Mouse (Mus musculus) kidney, adult 18-20 months (tissue): ENCODE measurements around the gene Gm5901.
"Not testable (repeated sequence)": the region's sequence is repeated elsewhere in the genome, so short reads cannot be mapped to it uniquely, and the experiment has no call there.

ENCODE experiments used
- DNase-seq: peaks from one replicate; pipeline ENCODE4 v3.0.0; 2021

Gm5901 gene

DNA sequence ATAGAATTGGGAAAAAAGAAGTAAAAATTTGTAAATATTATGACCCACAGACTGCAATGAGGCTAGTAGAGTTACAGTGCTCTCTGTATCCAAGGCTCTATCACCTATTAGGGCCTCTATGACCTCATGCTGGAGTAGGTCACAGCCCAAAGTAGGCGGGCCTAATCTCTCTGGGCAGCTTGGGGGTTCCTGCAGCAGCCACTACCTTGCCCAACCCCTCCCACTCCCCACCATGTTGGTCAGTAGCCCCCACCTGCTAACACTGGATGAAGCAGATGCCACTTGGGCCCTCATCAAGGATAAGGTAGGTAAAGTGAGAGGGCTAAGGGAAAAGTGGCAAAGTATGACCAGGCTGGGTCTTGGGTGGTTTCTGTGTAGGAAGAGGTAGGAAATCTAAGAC, at the start of gene Gm5901:
Gm5901 (plus strand) TSS at position 173 of the 400 bp plus-strand sequence.
- no peak for DNase-seq

DNA sequence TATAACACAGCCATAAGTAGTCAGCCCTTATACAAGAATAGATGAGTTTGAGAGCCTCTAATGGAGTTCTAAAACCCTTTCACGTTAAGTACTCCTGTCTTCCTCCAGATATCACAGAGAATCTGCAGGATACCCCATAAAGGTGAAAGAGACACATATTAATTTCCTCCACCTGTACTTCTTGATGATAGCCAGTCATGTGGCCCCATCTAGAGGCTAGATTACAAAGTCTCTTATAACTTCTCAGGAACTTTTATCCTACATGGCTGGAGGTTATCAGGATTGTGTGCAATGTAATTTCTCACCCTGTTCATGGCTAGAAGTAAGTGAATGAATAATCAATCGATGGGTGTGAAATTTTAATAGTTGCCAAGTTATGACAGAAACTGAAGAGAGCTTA, 49.5 kb upstream of the Gm5901 start:
- DNase-seq: no peak

DNA sequence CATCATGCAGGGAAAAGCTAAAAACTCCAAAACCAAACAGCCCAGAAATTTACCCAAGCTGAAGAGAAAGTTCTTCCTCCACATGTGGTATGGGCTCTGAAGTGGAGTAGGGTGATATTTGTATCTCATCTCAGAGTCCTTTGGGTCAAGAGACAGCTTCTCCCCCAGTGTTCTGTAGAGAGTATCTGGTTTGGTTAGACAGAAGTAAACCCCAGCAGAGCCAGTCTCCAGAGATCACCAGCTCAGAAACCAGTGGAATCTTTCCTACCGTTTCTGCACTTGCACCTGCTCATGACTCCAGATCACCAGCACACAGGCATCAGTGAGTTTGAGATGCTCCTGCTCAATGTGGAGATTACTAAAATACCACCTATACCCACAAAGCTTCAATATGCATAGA, 40.8 kb upstream of the Gm5901 start, which contains the start of gene Olfr690:
Olfr690 (minus strand) TSS at position 101 of the 400 bp plus-strand sequence.
- DNase-seq: no peak

DNA sequence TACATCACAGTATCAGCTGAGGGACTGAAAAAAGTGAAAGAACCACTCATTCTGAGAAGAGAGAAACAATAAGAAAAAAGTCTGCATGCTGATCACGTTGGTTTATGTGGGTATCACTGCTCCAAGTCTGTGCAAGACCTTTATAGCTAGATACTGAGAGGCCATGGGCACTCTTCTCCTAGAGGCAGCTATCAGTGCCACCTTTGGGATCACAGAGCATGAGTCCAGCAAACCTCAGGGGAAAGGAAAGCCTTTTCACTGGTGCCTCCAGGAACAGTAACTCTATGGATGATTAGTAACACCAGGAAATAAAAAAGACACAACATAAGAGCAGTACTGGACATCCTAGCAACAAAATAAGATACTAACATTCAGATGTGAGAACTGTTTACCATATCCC, 32.7 kb upstream of the Gm5901 start, which contains the start of gene Olfr691:
Olfr691 (minus strand) TSS at position 101 of the 400 bp plus-strand sequence.
- DNase-seq: no peak

DNA sequence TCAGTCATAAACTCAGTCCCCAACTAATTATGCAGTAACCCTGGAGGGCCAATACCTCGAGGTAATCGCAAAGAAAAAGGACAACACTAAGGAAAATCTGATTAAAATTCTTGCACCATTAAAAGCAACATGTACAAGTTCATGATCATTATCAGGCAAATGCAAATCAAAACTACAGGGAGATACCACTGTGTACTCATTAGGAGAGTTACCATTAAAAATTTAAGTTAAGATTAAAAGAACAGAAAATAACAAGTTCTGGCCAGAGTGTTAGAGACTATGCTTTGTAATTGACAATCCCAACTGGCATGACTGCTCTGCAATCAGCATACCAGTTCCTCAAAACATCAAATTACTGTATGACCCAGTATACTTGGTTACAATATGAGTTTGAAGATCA, 32.1 kb upstream of the Gm5901 start:
- no peak for DNase-seq

DNA sequence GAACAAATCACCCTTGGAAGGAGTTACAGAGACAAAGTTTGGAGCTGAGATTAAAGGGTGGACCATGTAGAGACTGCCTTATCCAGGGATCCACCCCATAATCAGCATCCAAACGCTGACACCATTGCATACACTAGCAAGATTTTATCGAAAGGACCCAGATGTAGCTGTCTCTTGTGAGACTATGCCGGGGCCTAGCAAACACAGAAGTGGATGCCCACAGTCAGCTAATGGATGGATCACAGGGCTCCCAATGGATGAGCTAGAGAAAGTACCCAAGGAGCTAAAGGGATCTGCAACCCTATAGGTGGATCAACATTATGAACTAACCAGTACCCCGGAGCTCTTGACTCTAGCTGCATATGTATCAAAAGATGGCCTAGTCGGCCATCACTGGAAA, 18.8 kb upstream of the Gm5901 start:
- DNase-seq: not testable (repeated sequence)

DNA sequence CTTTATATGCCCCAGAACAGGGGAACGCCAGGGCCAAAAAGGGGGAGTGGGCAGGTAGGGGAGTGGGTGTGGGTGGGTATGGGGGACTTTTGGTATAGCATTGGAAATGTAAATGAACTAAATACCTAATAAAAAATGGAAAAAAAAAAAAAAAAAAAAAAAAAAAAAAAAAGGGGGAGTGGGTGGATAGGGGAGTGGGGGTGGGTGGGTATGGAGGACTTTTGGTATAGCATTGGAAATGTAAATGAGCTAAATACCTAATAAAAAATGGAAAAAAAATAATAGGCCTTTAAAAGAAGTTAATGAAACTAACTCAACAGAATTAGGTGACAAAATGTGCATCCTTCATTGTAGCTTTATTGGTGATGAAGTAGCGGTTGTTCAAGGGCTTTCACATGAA, 18.4 kb upstream of the Gm5901 start:
- DNase-seq: not testable (repeated sequence)

DNA sequence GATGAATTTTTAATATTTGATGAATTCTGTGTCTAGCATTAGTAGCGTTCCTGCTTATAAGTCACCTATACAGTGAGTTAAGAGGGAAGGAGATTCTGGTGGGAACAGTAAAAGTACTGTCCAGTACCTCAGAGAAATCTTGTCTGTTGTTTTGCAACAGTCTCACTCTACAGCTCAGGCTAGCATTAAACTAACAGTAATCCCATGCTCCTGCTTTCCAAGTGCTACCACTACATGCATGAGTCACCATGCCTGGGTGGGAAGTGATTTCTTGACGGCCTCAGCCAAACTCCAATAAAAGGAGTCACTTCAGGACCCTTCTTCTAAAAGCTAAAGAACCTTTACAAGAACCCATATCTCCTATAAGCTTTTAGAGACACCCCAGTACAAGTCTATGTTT, 13.1 kb upstream of the Gm5901 start:
- DNase-seq: no peak

DNA sequence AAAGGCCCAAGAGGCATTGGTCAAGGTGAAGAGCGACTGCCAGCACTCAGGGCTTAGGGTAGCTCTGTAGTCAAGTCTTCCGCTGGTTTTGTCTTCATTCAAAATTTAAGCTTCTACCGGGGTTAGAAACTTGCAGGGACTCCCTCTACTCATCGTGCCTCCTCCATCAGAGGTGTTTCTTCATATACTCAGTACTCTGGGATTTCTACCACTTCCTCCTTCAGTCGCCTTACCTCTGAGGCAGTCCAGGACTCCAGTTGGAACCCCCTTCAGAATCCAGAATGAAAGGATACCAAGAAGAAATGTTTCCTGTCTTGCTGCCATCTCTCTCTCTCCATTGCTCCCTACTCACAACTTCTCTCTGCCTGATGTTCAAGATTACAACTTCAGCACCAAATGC, 7.6 kb upstream of the Gm5901 start:
- DNase-seq: no peak

DNA sequence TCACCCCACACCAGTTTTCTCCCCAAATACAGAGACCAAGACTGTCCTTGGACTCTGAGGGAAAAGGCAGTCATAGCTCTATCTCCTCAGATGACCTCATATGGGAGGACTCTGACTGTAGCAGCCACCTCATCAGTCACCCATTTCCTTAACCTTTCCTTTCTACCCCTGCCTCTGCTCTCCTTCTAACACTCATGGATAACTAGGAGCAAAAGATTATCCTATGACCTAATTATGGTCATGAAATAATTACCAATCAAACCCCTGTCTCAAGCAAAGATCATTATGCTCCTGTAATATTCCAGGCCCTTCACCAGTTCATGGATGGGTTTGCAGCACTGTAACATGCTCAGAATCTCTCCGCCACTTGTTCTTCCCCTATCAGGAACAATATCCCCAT, 6.9 kb upstream of the Gm5901 start, which contains the start of gene Olfr692:
Olfr692 (plus strand) TSS at position 301 of the 400 bp plus-strand sequence.
- no peak for DNase-seq

DNA sequence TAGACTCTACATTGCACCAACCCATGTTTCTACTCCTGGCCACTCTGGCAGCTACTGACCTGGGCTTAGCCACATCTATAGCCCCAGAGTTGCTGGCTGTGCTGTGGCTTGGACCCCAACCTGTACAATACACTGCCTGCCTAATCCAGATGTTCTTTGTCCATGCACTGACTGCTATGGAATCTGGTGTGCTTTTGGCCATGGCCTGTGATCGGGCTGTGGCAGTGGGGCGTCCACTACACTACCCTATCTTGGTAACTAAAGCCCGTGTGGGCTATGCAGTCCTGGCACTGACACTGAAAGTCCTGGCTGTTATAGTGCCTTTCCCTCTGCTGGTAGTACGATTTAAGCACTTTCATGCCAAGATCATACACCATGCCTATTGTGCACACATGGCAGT, 6.3 kb upstream of the Gm5901 start:
- DNase-seq: no peak

DNA sequence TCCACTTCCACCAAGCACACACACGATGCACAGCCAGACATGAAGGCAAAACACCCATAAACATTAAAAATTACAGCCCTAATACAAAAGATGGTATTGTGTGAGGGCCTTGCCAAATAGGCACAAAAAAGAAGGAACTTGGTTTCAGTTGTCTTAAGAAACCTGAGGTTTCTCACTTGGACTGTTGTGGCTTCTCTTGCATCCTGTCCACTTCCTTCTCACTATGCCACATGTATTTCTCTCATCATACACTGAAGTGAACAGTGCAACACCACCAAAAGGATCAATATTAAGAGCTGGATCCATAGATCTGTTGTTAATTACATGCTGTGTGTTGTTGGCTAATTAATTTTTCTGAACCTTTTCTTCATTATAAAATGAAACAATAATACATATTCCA, 1.9 kb upstream of the Gm5901 start:
- no peak for DNase-seq

DNA sequence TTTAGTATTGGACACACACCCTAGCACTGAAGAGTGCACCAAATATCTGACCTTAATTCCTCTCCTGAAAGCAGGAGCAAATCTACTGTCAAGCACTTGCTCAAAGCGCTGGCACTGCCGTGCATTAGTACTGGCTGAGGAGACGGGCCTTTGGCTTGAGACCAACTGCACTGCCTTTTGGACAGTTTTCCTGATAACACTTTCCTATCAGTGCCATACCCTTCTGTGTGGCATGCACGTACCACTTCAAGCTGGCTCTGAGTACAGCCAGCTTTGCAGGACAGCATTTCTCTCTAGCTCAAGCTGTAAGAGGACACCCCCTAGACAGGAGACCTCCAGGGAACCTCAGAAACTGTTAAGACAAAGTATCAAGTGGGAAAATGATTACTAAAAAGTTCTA, 1.3 kb upstream of the Gm5901 start:
- no peak for DNase-seq

DNA sequence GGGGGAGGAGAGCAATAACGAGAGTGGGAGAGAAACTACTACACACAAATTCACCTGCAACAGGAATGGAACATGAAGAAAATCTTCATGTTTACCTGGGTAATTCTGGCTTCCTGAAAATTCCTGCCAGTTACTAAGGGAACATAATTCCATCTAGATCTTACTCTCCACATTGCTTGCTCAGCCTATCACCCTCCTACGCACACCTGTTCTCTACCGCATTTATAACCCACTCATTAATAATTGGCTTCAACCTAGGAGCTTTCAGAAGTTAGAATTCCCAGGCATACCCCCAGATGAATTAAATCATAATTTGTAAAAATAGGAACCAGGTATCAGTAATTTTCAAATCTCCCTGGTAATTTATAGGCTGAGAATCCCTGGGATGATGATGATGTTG, 862 bp upstream of the Gm5901 start:
- DNase-seq: no peak

DNA sequence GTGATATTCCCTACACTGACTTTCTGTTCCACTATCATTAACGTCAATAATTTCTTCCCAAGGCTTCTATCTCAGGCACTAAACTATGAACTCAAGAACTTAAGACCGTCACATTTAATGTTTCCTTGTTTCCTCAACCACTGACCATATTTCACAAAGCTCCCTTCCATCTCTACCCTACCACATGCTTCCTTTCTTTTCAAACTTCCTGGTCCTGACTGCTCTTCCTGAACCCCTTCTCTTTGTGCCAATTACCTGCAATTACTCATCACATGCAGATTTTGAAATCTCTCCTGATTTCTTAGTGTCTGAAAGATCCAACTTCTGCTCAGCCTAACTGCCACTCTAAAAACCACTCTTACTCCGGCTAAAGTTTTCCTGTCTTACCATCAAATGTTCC, 5.5 kb downstream of the Gm5901 start:
- no peak for DNase-seq

DNA sequence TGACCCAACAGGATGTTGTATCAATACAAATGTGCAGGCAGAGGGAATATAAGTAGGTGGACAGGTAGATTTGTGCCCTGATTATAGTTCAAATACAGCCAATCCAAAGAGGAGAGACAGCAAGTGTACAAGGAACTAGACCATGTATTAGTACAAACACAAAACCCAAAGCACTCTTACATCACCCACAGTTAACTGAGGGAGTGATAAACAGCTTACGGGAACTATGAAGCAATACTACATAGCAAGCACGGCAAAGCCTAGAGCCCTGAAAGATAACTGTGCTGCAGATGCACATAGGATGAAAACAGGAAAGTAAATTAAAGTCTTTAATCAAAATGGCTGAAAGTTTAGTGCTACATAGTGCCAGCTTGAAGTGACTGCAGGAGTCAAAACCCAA, 12.9 kb downstream of the Gm5901 start:
- DNase-seq: no peak

DNA sequence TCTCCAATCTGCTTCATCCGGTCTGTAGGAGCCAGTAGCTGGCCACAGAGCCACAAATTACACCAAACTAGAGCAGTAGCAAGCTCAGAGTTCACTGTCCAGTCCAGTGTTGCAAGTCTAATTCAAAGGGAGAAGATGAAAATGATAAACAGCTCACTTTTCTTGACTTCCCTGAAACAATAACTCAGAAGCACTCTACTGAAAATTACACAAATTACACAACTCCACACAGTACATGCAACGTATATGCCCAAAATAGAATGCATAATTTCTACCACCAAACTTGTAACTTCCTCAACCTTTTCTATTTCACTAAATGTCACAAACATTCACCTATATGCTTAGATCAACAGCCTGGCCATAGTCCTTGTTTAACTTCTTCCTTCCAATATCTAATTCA, 15.4 kb downstream of the Gm5901 start:
- DNase-seq: no peak

DNA sequence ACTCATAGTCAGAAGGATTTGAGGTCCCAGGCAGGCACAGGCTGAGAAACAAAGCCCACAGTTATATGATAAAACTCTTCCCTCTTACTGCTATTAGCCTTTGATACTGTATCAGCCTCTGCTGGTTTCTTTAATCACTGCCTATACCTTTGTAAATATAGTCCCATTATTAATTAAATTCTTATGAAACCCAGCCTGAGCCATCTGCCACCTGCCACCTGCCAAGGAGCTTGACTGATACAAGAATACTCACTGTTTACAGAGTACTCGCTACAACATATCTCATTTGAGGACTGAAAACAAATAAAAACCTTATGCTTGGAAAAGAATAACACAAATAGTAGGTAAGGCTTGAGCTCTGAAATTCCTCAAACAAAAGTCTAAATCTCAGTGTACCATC, 19.8 kb downstream of the Gm5901 start:
- no peak for DNase-seq

DNA sequence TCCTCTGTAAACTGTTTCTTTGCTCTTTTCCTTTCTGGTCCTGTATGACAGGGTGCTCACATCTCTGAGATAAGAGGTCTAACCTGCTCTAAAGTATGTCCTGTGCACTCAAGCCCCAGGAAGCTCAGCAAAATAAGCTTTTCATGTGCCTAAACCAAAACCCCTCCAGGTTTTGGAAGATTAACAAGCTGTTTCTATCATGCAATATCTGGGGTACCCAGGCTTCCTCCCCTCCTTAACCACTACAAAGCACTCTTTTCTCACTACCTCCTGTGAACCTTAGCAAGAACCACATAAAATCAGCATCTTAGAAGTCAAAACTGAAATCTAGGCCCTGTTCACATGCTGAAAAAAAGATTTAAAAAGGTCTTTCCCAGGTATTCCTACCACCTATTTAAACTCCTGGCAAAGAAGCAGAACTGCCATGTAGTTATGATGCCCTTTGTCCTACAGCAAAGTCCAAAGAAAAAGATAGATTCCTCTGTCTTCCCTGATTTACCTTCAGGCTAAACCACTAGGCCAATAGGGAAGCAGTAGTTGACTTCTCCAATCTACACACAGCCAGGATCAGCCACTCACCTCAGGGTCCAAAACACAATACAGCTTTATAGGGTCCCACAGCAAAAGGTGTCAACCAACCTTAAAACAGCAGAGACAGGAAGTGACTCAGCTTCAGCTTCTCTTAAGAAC, 20.4 kb downstream of the Gm5901 start:
- DNase-seq: no peak

DNA sequence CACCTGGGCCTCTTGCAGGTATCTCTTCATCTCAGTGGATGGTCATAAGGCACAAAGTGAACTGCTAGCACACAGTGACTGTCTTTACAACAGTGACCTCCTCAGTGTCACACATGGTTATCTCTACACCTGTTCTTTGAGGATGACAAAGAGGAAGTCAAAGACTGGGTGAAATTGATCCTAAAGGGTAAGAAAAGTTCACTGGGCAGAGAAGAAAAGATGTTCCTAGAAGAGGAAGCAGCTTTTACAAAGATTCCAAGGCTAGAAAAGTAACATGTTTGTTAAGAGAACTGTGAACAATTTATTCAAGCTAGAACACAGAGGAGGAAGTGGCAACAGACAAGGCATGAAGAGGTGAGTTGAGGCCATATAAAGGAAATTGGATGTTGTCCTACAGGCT, 21.3 kb downstream of the Gm5901 start:
- no peak for DNase-seq

DNA sequence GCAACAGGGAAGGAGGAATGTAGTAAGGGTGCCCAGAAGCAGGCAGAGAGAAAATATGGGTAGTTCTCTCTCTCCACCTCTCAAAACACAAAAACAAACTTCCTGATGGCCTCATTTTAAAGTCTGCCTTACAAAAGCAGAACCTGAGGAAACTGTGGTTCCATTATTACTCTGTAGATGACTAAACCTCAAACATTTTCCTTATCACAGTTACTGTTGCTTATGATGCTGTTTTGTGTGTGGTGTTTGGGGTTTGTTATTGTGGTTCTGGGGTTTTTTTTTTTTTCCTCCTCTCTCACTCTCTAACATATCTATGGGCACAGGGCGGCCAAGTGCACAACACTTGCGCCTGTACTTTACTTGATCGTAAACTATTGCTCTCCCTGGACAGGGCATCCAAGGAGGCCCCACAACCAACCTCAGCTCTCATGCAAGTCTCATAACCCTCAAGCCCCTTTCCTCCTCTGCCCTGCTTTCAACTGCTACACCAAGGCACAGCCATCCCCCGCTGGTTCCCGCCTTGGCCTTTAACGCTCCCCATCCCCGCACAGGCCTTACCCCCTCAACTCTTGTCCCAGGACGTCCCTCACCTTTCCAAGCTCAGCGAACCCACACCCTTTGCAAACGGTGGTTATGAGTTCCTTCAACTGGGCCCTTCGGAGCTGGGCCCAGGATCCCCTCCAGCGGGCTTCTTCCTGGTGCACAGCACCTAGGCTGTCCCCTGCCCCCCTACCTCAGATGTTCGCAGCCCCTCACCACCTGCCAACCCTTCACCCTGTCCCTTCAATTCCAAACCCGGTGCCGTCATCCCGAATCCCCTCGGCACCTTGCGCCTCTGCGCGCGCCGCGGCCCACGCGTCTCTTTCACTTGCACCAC, 24.5 kb downstream of the Gm5901 start:
- no peak for DNase-seq

DNA sequence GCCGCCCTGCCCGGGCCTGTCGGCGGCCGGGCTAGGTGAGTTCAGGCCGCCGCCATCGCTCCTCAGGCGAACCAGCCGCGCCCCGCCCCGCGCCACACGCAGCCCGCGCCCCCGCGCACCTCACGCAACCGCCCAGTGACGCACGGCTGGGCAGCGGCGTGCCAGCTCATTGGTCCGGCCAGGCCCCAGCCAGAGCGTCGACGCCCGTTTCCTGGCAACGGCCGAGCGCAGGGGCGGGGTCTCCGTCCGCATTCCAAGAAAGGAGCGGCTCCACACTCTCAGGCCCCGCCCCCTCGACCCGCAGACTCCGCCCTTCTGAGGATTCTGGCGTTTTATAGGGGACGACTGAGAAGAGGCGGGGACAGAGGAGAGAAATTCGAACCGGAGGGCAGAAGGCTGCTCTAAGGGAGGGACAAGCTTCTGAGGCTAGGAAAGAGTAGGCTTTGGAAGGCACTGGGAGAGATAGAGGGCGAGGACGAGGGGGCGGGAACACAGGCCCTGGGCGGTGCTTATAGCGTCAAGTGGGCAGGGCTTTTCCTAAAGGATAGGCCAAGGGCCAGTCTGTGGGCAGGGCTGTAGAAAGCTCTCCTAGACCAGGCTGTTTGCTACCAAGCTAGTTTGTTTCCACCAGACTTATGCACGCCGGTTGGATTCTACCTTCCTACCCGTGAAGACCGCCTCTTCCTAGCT, 25.2 kb downstream of the Gm5901 start, which contains the start of gene Fam160a2:
Fam160a2 (minus strand) TSS at position 120 of the 690 bp plus-strand sequence.
- peak; percentile 100 for DNase-seq

DNA sequence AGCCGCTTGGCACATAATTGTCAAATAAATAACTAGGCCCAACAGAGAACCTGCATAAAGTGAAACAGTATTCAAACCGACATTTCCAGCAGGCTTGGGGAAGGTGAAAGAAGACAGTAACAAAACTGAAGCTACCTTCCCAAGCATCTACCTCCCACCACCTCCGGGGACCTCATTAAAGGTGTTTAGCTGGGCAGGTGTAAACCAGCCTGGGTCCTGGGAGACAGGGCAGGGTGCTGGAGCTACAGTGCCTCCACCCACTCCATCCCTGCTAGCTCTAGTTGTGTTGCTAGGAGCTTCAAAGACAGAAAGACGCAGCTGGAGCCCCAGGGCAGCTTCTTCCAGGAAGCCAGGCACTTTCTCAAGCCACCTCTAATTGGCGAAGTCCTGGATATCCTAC, 29.4 kb downstream of the Gm5901 start, which contains the start of gene Cnga4:
Cnga4 (plus strand) TSS at position 301 of the 400 bp plus-strand sequence.
- DNase-seq: no peak
